Mouse (Mus musculus) MEL (cell line): Measurements from ENCODE around the gene Cmas. TPM values are rescaled to one million over a fixed set of nuclear protein-coding genes. Genes with fewer than 3 reads are reported as not detected.

Experiments
- DNase-seq: peaks from one replicate; pipeline ENCODE4 v3.0.0; 2011; ENCODE audit warnings: low read depth, low spot score
- H3K27ac ChIP-seq: 2 replicates; pipeline ENCODE4 v1.5.1; 2012; ENCODE audit warnings: low read depth, mild to moderate bottlenecking, control low read depth, low read length, moderate library complexity; ENCODE audit not compliant: control insufficient read depth
- H3K27me3 ChIP-seq, 2 experiments: fragments of 150-350 bp in 1 of 2; sonication (generic) in 1 of 2; 2 replicates each; pipeline ENCODE4 v1.6.1; 2012; ENCODE audit warnings: low read length in 2 of 2, mild to moderate bottlenecking in 2 of 2, improper control_type of control experiment in 1 of 2, moderate library complexity in 1 of 2; ENCODE audit not compliant: insufficient read depth in 2 of 2, control insufficient read depth in 1 of 2
- H3K36me3 ChIP-seq, 2 experiments: 2 replicates each; pipeline ENCODE4 v1.6.1; 2012 to 2014; ENCODE audit warnings: low read length in 2 of 2, improper control_type of control experiment in 1 of 2, inconsistent platforms in 1 of 2, mild to moderate bottlenecking in 1 of 2; ENCODE audit not compliant: insufficient read depth in 2 of 2, control insufficient read depth in 1 of 2
- H3K4me1 ChIP-seq, 2 experiments: fragments of 150-350 bp in 1 of 2; sonication (generic) in 1 of 2; 2 replicates each; pipeline ENCODE4 v1.6.1; 2012; ENCODE audit warnings: low read length in 2 of 2, improper control_type of control experiment in 1 of 2, mild to moderate bottlenecking in 1 of 2; ENCODE audit not compliant: insufficient read depth in 2 of 2, control insufficient read depth in 1 of 2
- H3K4me3 ChIP-seq, 2 experiments: fragments of 150-350 bp in 1 of 2; sonication (generic) in 1 of 2; 2 replicates each; pipeline ENCODE4 v1.5.1; 2012; ENCODE audit warnings: low read depth in 2 of 2, low read length in 2 of 2, mild to moderate bottlenecking in 2 of 2, moderate library complexity in 2 of 2, control low read depth in 1 of 2, improper control_type of control experiment in 1 of 2; ENCODE audit not compliant: control insufficient read depth in 1 of 2, insufficient read depth in 1 of 2
- H3K79me2 ChIP-seq: 2 replicates; pipeline ENCODE4 v1.6.1; 2012; ENCODE audit warnings: mild to moderate bottlenecking, low read length, moderate library complexity; ENCODE audit not compliant: control insufficient read depth, poor library complexity, insufficient read depth
- H3K9ac ChIP-seq: 2 replicates; pipeline ENCODE4 v1.6.1; 2012; ENCODE audit warnings: low read depth, mild to moderate bottlenecking, control low read depth, low read length, moderate library complexity; ENCODE audit not compliant: control insufficient read depth, poor library complexity, severe bottlenecking
- H3K9me3 ChIP-seq: fragments of 150-350 bp; sonication (generic); replicated peaks from 2 replicates; pipeline ENCODE4 v1.6.1; 2012; ENCODE audit warnings: mild to moderate bottlenecking, low read length, improper control_type of control experiment, moderate library complexity; ENCODE audit not compliant: insufficient read depth
- E2F4 ChIP-seq: IDR thresholded peaks from 2 replicates; pipeline ENCODE4 v1.6.1; 2011; ENCODE audit warnings: low read depth, low read length, improper control_type of control experiment, borderline replicate concordance
- GABPA ChIP-seq: IDR thresholded peaks from 2 replicates; pipeline ENCODE4 v1.6.1; 2012; ENCODE audit warnings: low read depth, mild to moderate bottlenecking, inconsistent platforms, low read length, improper control_type of control experiment, moderate library complexity
- GATA1 ChIP-seq: IDR thresholded peaks from 2 replicates; pipeline ENCODE4 v1.6.1; 2011; ENCODE audit warnings: low read depth, low read length, improper control_type of control experiment
- HCFC1 ChIP-seq: IDR thresholded peaks from 2 replicates; pipeline ENCODE4 v1.6.1; 2012; ENCODE audit warnings: low read depth, mild to moderate bottlenecking, inconsistent platforms, low read length, improper control_type of control experiment, moderate library complexity
- MAFK ChIP-seq: IDR thresholded peaks from 2 replicates; pipeline ENCODE4 v1.6.1; 2011; ENCODE audit warnings: low read depth, mild to moderate bottlenecking, low read length, improper control_type of control experiment, borderline replicate concordance
- MEF2A ChIP-seq: IDR thresholded peaks from 2 replicates; pipeline ENCODE4 v1.6.1; 2014; ENCODE audit warnings: low read depth, mild to moderate bottlenecking, inconsistent platforms, low read length, improper control_type of control experiment; ENCODE audit not compliant: poor library complexity, insufficient replicate concordance, severe bottlenecking; ENCODE audit errors: extremely low read depth
- MYB ChIP-seq: IDR thresholded peaks from 2 replicates; pipeline ENCODE4 v1.6.1; 2011; ENCODE audit warnings: mild to moderate bottlenecking, low read depth, low read length, improper control_type of control experiment
- MYC ChIP-seq: IDR thresholded peaks from 2 replicates; pipeline ENCODE4 v1.6.1; 2011; ENCODE audit warnings: low read depth, mild to moderate bottlenecking, low read length, improper control_type of control experiment, moderate library complexity
- NELFE ChIP-seq: IDR thresholded peaks from 2 replicates; pipeline ENCODE4 v1.6.1; 2011; ENCODE audit warnings: low read depth, low read length, improper control_type of control experiment
- NRF1 ChIP-seq: IDR thresholded peaks from 2 replicates; pipeline ENCODE4 v1.6.1; 2014; ENCODE audit warnings: low read depth, mild to moderate bottlenecking, inconsistent platforms, low read length, improper control_type of control experiment, moderate library complexity; ENCODE audit not compliant: poor library complexity, insufficient read depth, severe bottlenecking
- POLR2A ChIP-seq, 2 experiments: IDR thresholded peaks; 2 replicates each; pipeline ENCODE4 v1.6.1; 2011 to 2012; ENCODE audit warnings: low read length in 2 of 2, mild to moderate bottlenecking in 2 of 2, control low read depth in 1 of 2, improper control_type of control experiment in 1 of 2, low read depth in 1 of 2, moderate library complexity in 1 of 2; ENCODE audit not compliant: control insufficient read depth in 1 of 2, insufficient read depth in 1 of 2, poor library complexity in 1 of 2
- RCOR1 ChIP-seq: IDR thresholded peaks from 2 replicates; pipeline ENCODE4 v1.6.1; 2012; ENCODE audit warnings: low read depth, mild to moderate bottlenecking, inconsistent platforms, low read length, improper control_type of control experiment
- SIN3A ChIP-seq: IDR thresholded peaks from 2 replicates; pipeline ENCODE4 v1.6.1; 2012; ENCODE audit warnings: low read length, improper control_type of control experiment, inconsistent platforms
- TBP ChIP-seq: IDR thresholded peaks from 2 replicates; pipeline ENCODE4 v1.8.0; 2011; ENCODE audit warnings: low read depth, low read length, improper control_type of control experiment
- UBTF ChIP-seq: IDR thresholded peaks from 2 replicates; pipeline ENCODE4 v1.6.1; 2012; ENCODE audit warnings: low read depth, mild to moderate bottlenecking, inconsistent platforms, low read length, improper control_type of control experiment, moderate library complexity, borderline replicate concordance; ENCODE audit not compliant: insufficient read depth
- USF2 ChIP-seq, 2 experiments: IDR thresholded peaks; 2 replicates each; pipeline ENCODE4 v1.6.1; 2011 to 2012; ENCODE audit warnings: improper control_type of control experiment in 2 of 2, low read length in 2 of 2, borderline replicate concordance in 1 of 2, inconsistent platforms in 1 of 2, low read depth in 1 of 2, mild to moderate bottlenecking in 1 of 2; ENCODE audit not compliant: insufficient read depth in 1 of 2
- ZC3H11A ChIP-seq: IDR thresholded peaks from 2 replicates; pipeline ENCODE4 v1.6.1; 2012; ENCODE audit warnings: low read depth, mild to moderate bottlenecking, inconsistent platforms, low read length, improper control_type of control experiment
- ZKSCAN1 ChIP-seq: IDR thresholded peaks from 2 replicates; pipeline ENCODE4 v1.6.1; 2012; ENCODE audit warnings: low read depth, mild to moderate bottlenecking, inconsistent platforms, low read length, improper control_type of control experiment, moderate library complexity
- ZMIZ1 ChIP-seq: IDR thresholded peaks from 2 replicates; pipeline ENCODE4 v1.6.1; 2012; ENCODE audit warnings: low read depth, mild to moderate bottlenecking, inconsistent platforms, low read length, improper control_type of control experiment, moderate library complexity
- polyA plus RNA-seq, 2 experiments: library from polyadenylated mRNA; stranded (reverse) in 1 of 2; unstranded in 1 of 2; fragments of >175 nt in 1 of 2; fragments of >200 nt in 1 of 2; gene quantifications; 2 replicates each; pipeline versions ENCODE4 v1.2.1 to v1.2.4; 2012; ENCODE audit warnings: low replicate concordance in 2 of 2, low read depth in 1 of 2; ENCODE audit not compliant: insufficient read length in 2 of 2, insufficient read depth in 1 of 2, missing spikeins in 1 of 2
- total RNA-seq: library from RNA; depleted of rRNA; stranded (reverse); fragments of 300-350 nt; gene quantifications from 2 replicates; pipeline ENCODE4 v1.2.3, GENCODE M21; 2012

Cmas gene
- total and polyA plus RNA-seq, 3 experiments, result 29.4 to 55.0 TPM; not detected in 1

GRCm38 (mm10) chr6:142799704-142800374 is 43.4 kb downstream of the Cmas start:
- no peak overlapping the region for H3K4me3 ChIP-seq
- DNase-seq, result peak; percentile 26
- H3K9ac ChIP-seq, result no peak overlapping the region
- H3K27ac ChIP-seq, result no peak overlapping the region
- H3K79me2 ChIP-seq, result no peaks in the 10 kb centered on the region
- no peaks in the 10 kb centered on the region for H3K9me3 ChIP-seq
- TF ChIP-seq GATA1 (0 out of 2 replicates have a peak, but pooled peaks have one; percentile 16), ZMIZ1 (no peak), MAFK (0 out of 2 replicates have a peak, but pooled peaks have one; percentile 44)
- H3K27me3 ChIP-seq, result no peaks in the 10 kb centered on the region
- H3K36me3 ChIP-seq, result peaks cover 0 to 2% of the 10 kb centered on the region in 2 experiments; a peak in 1 of 4 replicates
- H3K4me1 ChIP-seq, result peaks cover 4 to 11% of the 10 kb centered on the region in 2 experiments

DNA sequence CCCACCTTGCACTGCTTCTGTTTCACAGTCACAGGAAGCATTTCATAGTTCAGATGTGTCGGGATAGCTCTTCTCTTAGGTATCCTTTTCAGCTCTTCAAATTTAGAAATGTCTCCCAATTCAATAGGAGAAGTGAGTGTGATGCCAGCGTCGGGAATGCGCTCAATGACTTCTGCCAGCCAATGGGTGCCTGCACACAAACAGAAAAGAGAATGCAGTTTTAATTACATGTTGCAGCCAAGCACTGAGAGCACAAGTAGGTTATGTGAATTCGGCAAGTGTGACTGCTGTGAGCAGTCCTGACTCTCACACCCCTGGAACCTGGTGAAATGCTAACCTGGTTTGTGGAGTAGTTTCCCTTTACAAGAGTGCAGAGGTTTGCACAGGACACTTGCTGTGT is 45.2 kb downstream of the Cmas start:
- no peak for DNase-seq
- Histone ChIP-seq H3K9me3 (no peaks in the 10 kb centered on the region), H3K79me2 (no peaks in the 10 kb centered on the region), H3K9ac (no peak overlapping the region), H3K27ac (no peak overlapping the region), H3K4me1 (peaks cover 6 to 23% of the 10 kb centered on the region in 2 experiments), H3K27me3 (no peaks in the 10 kb centered on the region), H3K36me3 (peaks cover 0 to 9% of the 10 kb centered on the region in 2 experiments; a peak in 2 of 4 replicates), H3K4me3 (no peak overlapping the region)
- no peak for TF ChIP-seq RCOR1
- no peak for TF ChIP-seq USF2 (IDR thresholded peaks at IDR 0.05; ENCODE audit: borderline replicate concordance in 1 of 2, insufficient read depth in 1 of 2, low read depth in 1 of 2, low read length in 2 of 2)
- TF ChIP-seq GABPA, result no peak
- TF ChIP-seq SIN3A, result no peak
- TF ChIP-seq ZMIZ1, result no peak
- TF ChIP-seq NRF1, result no peak
- no peak for TF ChIP-seq ZKSCAN1
- TF ChIP-seq POLR2A (IDR thresholded peaks at IDR 0.05; ENCODE audit: control insufficient read depth in 1 of 2, insufficient read depth in 1 of 2, low read depth in 1 of 2, low read length in 2 of 2, poor library complexity in 1 of 2), result no peak
- TF ChIP-seq E2F4, result no peak
- no peak for TF ChIP-seq HCFC1
- no peak for TF ChIP-seq MYC
- no peak for TF ChIP-seq TBP
- TF ChIP-seq MEF2A, result no peak
- no peak for TF ChIP-seq NELFE
- no peak for TF ChIP-seq ZC3H11A
- no peak for TF ChIP-seq UBTF
- TF ChIP-seq MYB, result no peak
